Mouse (Mus musculus) left cerebral cortex, adult 8-10 months (tissue): Measurements from ENCODE around the gene Tfcp2l1. TPM values are rescaled to one million over a fixed set of nuclear protein-coding genes. Genes with fewer than 3 reads are reported as not detected.
"Not testable (repeated sequence)": the region's sequence is repeated elsewhere in the genome, so short reads cannot be mapped to it uniquely, and the experiment has no call there.

ENCODE experiments used
- DNase-seq, 2 experiments: peaks; one replicate each; pipeline ENCODE4 v3.0.0; 2022; ENCODE audit warnings: low spot score in 2 of 2
- total RNA-seq, 4 experiments: library from RNA; stranded (reverse); gene quantifications; 2 replicates each; pipeline ENCODE4 v1.2.4; 2022

Gene Tfcp2l1
- total RNA-seq: 1 to 10 TPM; 3.2 to 3.8 (median 3.5) TPM

- DNase-seq: no peak
These were observed at the start of gene Tfcp2l1 for GRCm38 (mm10) chr1:118627781-118628464. Gene Tfcp2l1, plus strand, starts transcription at chr1:118627945.

GRCm38 (mm10) chr1:118580174-118580702 lies 47.5 kb upstream of the Tfcp2l1 start:
- no peak for DNase-seq

GRCm38 (mm10) chr1:118581179-118581578 lies 46.6 kb upstream of the Tfcp2l1 start:
- DNase-seq: no peak

GRCm38 (mm10) chr1:118589721-118590120 lies 38.0 kb upstream of the Tfcp2l1 start:
- no peak for DNase-seq

- no peak for DNase-seq
These were observed 34.8 kb upstream of the Tfcp2l1 start for GRCm38 (mm10) chr1:118592933-118593332.

GRCm38 (mm10) chr1:118595395-118595794 lies 32.4 kb upstream of the Tfcp2l1 start:
- no peak for DNase-seq

- DNase-seq: no peak
These were observed 30.1 kb upstream of the Tfcp2l1 start for GRCm38 (mm10) chr1:118597475-118598213.

GRCm38 (mm10) chr1:118598339-118598738 lies 29.4 kb upstream of the Tfcp2l1 start:
- DNase-seq: no peak

- no peak for DNase-seq
These were observed 14.0 kb upstream of the Tfcp2l1 start for GRCm38 (mm10) chr1:118613631-118614183.

GRCm38 (mm10) chr1:118621055-118621454 lies 6.7 kb upstream of the Tfcp2l1 start:
- DNase-seq: not testable (repeated sequence)

GRCm38 (mm10) chr1:118622857-118623256 lies 4.9 kb upstream of the Tfcp2l1 start:
- DNase-seq: no peak

GRCm38 (mm10) chr1:118625461-118625860 lies 2.3 kb upstream of the Tfcp2l1 start:
- no peak for DNase-seq

GRCm38 (mm10) chr1:118625921-118626320 lies 1.8 kb upstream of the Tfcp2l1 start:
- no peak for DNase-seq

- DNase-seq: no peak
These were observed 1.3 kb upstream of the Tfcp2l1 start for GRCm38 (mm10) chr1:118626452-118626851.

- no peak for DNase-seq
These were observed 5.8 kb downstream of the Tfcp2l1 start for GRCm38 (mm10) chr1:118633415-118633980.

- no peak for DNase-seq
These were observed 14.7 kb downstream of the Tfcp2l1 start for GRCm38 (mm10) chr1:118642296-118642999.

GRCm38 (mm10) chr1:118643138-118643979 lies 15.6 kb downstream of the Tfcp2l1 start:
- DNase-seq: no peak

- DNase-seq: no peak
These were observed 18.0 kb downstream of the Tfcp2l1 start for GRCm38 (mm10) chr1:118645701-118646100.

GRCm38 (mm10) chr1:118648015-118648414 lies 20.3 kb downstream of the Tfcp2l1 start:
- no peak for DNase-seq
